Mouse (Mus musculus): ENCODE data around the gene Ccdc87. TPM values are rescaled to one million over a fixed set of nuclear protein-coding genes. Genes with fewer than 3 reads are reported as not detected.
"Not testable (repeated sequence)": the region's sequence is repeated elsewhere in the genome, so short reads cannot be mapped to it uniquely, and the experiment has no call there.

Ccdc87 gene
- polyA plus RNA-seq, 1 experiment from 2014 or later = not detected

- ATAC-seq = no peak
- H3K4me1 ChIP-seq (replicated peaks) = no peaks in the 10 kb centered on the region
- no peaks in the 10 kb centered on the region for H3K9me3 ChIP-seq
- H3K4me3 ChIP-seq (replicated peaks) = no peak overlapping the region
- H3K27ac ChIP-seq = no peak overlapping the region
- peaks cover 10% of the 10 kb centered on the region for H3K27me3 ChIP-seq (replicated peaks)
- H3K36me3 ChIP-seq = no peaks in the 10 kb centered on the region
- no peak overlapping the region for H3K4me2 ChIP-seq (replicated peaks)
- no peak overlapping the region for H3K9ac ChIP-seq
- whole genome bisulfite sequencing = 66% methylated on average over 2 of the region's 2 CpGs
Measured at GRCm38 (mm10) chr19:4845846-4846245, 6.7 kb downstream of the Ccdc87 start.

- no peak for ATAC-seq
- 26% methylated on average over 7 of the region's 7 CpGs for WGBS
- Histone ChIP-seq H3K36me3 (no peaks in the 10 kb centered on the region), H3K4me3 (replicated peaks) (no peak overlapping the region), H3K9ac (no peak overlapping the region), H3K4me2 (replicated peaks) (no peak overlapping the region), H3K27me3 (replicated peaks) (no peaks in the 10 kb centered on the region), H3K9me3 (no peaks in the 10 kb centered on the region), H3K27ac (no peak overlapping the region), H3K4me1 (replicated peaks) (no peaks in the 10 kb centered on the region)
Measured at GRCm38 (mm10) chr19:4847490-4847889, 8.3 kb downstream of the Ccdc87 start.

- WGBS = 58% methylated on average over 4 of the region's 4 CpGs
- no peak for ATAC-seq
Measured at GRCm38 (mm10) chr19:4849800-4850199, 10.6 kb downstream of the Ccdc87 start.

GRCm38 (mm10) chr19:4850281-4850680 lies 11.1 kb downstream of the Ccdc87 start:
- no peaks in the 10 kb centered on the region for H3K27me3 ChIP-seq (replicated peaks)
- 50% methylated on average over 5 of the region's 5 CpGs for WGBS

More at GRCm38 (mm10) chr19:4849800-4850199, 10.6 kb downstream of the Ccdc87 start:
- no peak overlapping the region for H3K4me3 ChIP-seq (replicated peaks)
- H3K4me1 ChIP-seq (replicated peaks) = peaks cover 3% of the 10 kb centered on the region; the same call in 1 of the 2 replicates
- H3K27me3 ChIP-seq (replicated peaks) = no peaks in the 10 kb centered on the region
- no peak overlapping the region for H3K9ac ChIP-seq
- no peaks in the 10 kb centered on the region for H3K9me3 ChIP-seq
- H3K4me2 ChIP-seq (replicated peaks) = no peak overlapping the region
- no peak overlapping the region for H3K27ac ChIP-seq
- no peaks in the 10 kb centered on the region for H3K36me3 ChIP-seq

GRCm38 (mm10) chr19:4854552-4855469 lies 15.6 kb downstream of the Ccdc87 start, which contains the start of gene Ctsf:
Gene Ctsf, plus strand, starts transcription at chr19:4855130.
- H3K4me2 ChIP-seq (replicated peaks) = peak within 1 kb of the TSS; percentile 98
- 2% methylated on average over 45 of the region's 45 CpGs for WGBS
- H3K36me3 ChIP-seq = no peaks in the 10 kb centered on the region
- no peaks in the 10 kb centered on the region for H3K27me3 ChIP-seq (replicated peaks)
- peak within 1 kb of the TSS; percentile 51 for H3K4me3 ChIP-seq (replicated peaks)
- ATAC-seq = peak; percentile 90
- peaks cover 10% of the 10 kb centered on the region; the same call in 1 of the 2 replicates for H3K4me1 ChIP-seq (replicated peaks)
- no peak within 1 kb of the TSS for H3K27ac ChIP-seq
- no peaks in the 10 kb centered on the region for H3K9me3 ChIP-seq
- H3K9ac ChIP-seq = peak within 1 kb of the TSS; percentile 50

More at GRCm38 (mm10) chr19:4850281-4850680, 11.1 kb downstream of the Ccdc87 start:
- ATAC-seq = no peak
- no peak overlapping the region for H3K9ac ChIP-seq
- no peak overlapping the region for H3K4me3 ChIP-seq (replicated peaks)
- no peak overlapping the region for H3K4me2 ChIP-seq (replicated peaks)
- H3K4me1 ChIP-seq (replicated peaks) = peaks cover 5% of the 10 kb centered on the region; the same call in 1 of the 2 replicates
- H3K27ac ChIP-seq = no peak overlapping the region
- H3K9me3 ChIP-seq = no peaks in the 10 kb centered on the region
- H3K36me3 ChIP-seq = no peaks in the 10 kb centered on the region

GRCm38 (mm10) chr19:4855470-4855820 lies 16.3 kb downstream of the Ccdc87 start:
- H3K4me3 ChIP-seq (replicated peaks) = peak overlapping the region; percentile 51
- H3K9ac ChIP-seq = peak overlapping the region; percentile 50
- no peak overlapping the region for H3K27ac ChIP-seq
- 3% methylated on average over 14 of the region's 14 CpGs for WGBS
- H3K27me3 ChIP-seq (replicated peaks) = no peaks in the 10 kb centered on the region
- H3K9me3 ChIP-seq = no peaks in the 10 kb centered on the region
- ATAC-seq = no peak; the same call in 1 of the 2 replicates
- peak overlapping the region; percentile 98 for H3K4me2 ChIP-seq (replicated peaks)
- no peaks in the 10 kb centered on the region for H3K36me3 ChIP-seq
- H3K4me1 ChIP-seq (replicated peaks) = peaks cover 10% of the 10 kb centered on the region; the same call in 1 of the 2 replicates

- Histone ChIP-seq H3K9me3 (no peaks in the 10 kb centered on the region), H3K4me3 (replicated peaks) (no peak overlapping the region), H3K36me3 (no peaks in the 10 kb centered on the region), H3K9ac (no peak overlapping the region), H3K27me3 (replicated peaks) (no peaks in the 10 kb centered on the region), H3K4me2 (replicated peaks) (peak overlapping the region; percentile 98), H3K4me1 (replicated peaks) (peaks cover 10% of the 10 kb centered on the region; the same call in 1 of the 2 replicates), H3K27ac (no peak overlapping the region)
- whole genome bisulfite sequencing = 85% methylated on average over 4 of the region's 4 CpGs
- no peak for ATAC-seq
Measured at GRCm38 (mm10) chr19:4855951-4856350, 16.8 kb downstream of the Ccdc87 start.

- ATAC-seq = peak; percentile 50; the same call in 1 of the 2 replicates
- no peak overlapping the region for H3K4me3 ChIP-seq (replicated peaks)
- WGBS = 60% methylated on average over 6 of the region's 6 CpGs
- H3K36me3 ChIP-seq = no peaks in the 10 kb centered on the region
- no peak overlapping the region for H3K4me2 ChIP-seq (replicated peaks)
- H3K27me3 ChIP-seq (replicated peaks) = no peaks in the 10 kb centered on the region
- no peak overlapping the region for H3K9ac ChIP-seq
- no peak overlapping the region for H3K27ac ChIP-seq
- H3K4me1 ChIP-seq (replicated peaks) = peaks cover 10% of the 10 kb centered on the region; the same call in 1 of the 2 replicates
- H3K9me3 ChIP-seq = no peaks in the 10 kb centered on the region
Measured at GRCm38 (mm10) chr19:4859081-4859480, 19.9 kb downstream of the Ccdc87 start.

- Histone ChIP-seq H3K27ac (no peak overlapping the region), H3K36me3 (no peaks in the 10 kb centered on the region), H3K9ac (no peak overlapping the region), H3K4me1 (replicated peaks) (no peaks in the 10 kb centered on the region), H3K4me3 (replicated peaks) (no peak overlapping the region), H3K4me2 (replicated peaks) (no peak overlapping the region), H3K27me3 (replicated peaks) (0 out of 2 replicates have a peak, but pooled peaks cover 4% of the 10 kb centered on the region), H3K9me3 (no peaks in the 10 kb centered on the region)
- WGBS = 68% methylated on average over 6 of the region's 6 CpGs
- no peak for ATAC-seq
Measured at GRCm38 (mm10) chr19:4863048-4863447, 23.9 kb downstream of the Ccdc87 start.

GRCm38 (mm10) chr19:4865147-4865546 lies 26.0 kb downstream of the Ccdc87 start:
- 0 out of 2 replicates have a peak, but pooled peaks cover 4% of the 10 kb centered on the region for H3K27me3 ChIP-seq (replicated peaks)
- no peak overlapping the region for H3K9ac ChIP-seq
- WGBS = 5% methylated on average over 17 of the region's 17 CpGs
- H3K36me3 ChIP-seq = no peaks in the 10 kb centered on the region
- no peak for ATAC-seq
- no peaks in the 10 kb centered on the region for H3K4me1 ChIP-seq (replicated peaks)
- H3K9me3 ChIP-seq = no peaks in the 10 kb centered on the region
- H3K4me2 ChIP-seq (replicated peaks) = peak overlapping the region; percentile 28
- H3K27ac ChIP-seq = no peak overlapping the region
- H3K4me3 ChIP-seq (replicated peaks) = no peak overlapping the region

GRCm38 (mm10) chr19:4874613-4875012 lies 35.4 kb downstream of the Ccdc87 start:
- H3K27me3 ChIP-seq (replicated peaks); H3K4me2 ChIP-seq (replicated peaks); H3K4me3 ChIP-seq (replicated peaks); H3K4me1 ChIP-seq (replicated peaks); ATAC-seq; H3K36me3 ChIP-seq; H3K9ac ChIP-seq; H3K9me3 ChIP-seq; H3K27ac ChIP-seq: not testable (repeated sequence)
- 88% methylated on average over 1 of the region's 1 CpGs for WGBS

- peaks cover 7% of the 10 kb centered on the region for H3K4me1 ChIP-seq (replicated peaks)
- H3K27me3 ChIP-seq (replicated peaks) = no peaks in the 10 kb centered on the region; the same call in 1 of the 2 replicates
- ATAC-seq = no peak
- H3K27ac ChIP-seq = no peak overlapping the region
- no peaks in the 10 kb centered on the region for H3K36me3 ChIP-seq
- no peaks in the 10 kb centered on the region for H3K9me3 ChIP-seq
- no peak overlapping the region for H3K9ac ChIP-seq
- 75% methylated on average over 2 of the region's 4 CpGs for WGBS
- H3K4me3 ChIP-seq (replicated peaks) = no peak overlapping the region
- H3K4me2 ChIP-seq (replicated peaks) = no peak overlapping the region
Measured at GRCm38 (mm10) chr19:4876241-4876640, 37.1 kb downstream of the Ccdc87 start.

Data from intestine, embryonic 15.5 days (tissue).